Mouse (Mus musculus) layer of hippocampus, adult 9-11 months (tissue): ENCODE results near the gene Bst2.
"Not testable (repeated sequence)": the region's sequence is repeated elsewhere in the genome, so short reads cannot be mapped to it uniquely, and the experiment has no call there.

Experiments
- DNase-seq: peaks from one replicate; pipeline ENCODE4 v3.0.0; 2022

Bst2 gene

DNA sequence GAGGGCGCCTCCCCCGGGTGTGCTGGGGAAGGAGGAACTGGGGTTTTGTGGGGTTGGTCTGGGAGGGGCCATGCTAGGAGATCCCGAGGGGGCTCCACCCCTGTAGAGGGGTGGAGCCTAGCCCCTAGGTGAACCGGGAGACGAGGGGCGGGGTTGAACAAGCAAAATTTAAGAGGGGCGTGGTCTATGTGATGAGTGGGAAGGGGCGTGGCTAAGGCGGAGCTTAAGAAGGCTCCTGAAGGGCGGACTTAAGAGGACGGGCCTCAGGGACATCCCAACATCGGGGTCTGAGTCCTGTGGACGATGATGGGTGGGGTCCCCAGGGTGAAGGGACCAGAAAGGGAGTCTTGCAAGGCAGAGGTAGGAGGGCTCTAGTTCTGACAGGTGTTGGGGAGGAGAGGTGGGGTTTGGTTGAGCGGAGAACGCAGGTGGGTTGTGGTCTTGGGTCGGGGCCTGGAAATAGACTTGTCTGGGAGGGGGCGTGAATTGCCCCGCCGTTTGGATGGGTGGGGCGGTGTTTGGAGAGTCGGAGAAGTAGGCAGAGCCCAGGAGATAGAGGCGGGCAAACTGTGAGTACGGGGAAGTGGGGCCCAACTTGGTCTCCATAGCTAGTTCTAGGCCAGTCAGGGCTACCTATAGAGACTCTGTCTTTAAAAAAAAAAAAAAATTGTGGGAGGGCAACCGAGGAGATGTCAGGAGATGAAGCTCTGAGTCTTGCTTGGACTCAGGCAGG, 21.9 kb upstream of the Bst2 start:
- peak; percentile 79 for DNase-seq

DNA sequence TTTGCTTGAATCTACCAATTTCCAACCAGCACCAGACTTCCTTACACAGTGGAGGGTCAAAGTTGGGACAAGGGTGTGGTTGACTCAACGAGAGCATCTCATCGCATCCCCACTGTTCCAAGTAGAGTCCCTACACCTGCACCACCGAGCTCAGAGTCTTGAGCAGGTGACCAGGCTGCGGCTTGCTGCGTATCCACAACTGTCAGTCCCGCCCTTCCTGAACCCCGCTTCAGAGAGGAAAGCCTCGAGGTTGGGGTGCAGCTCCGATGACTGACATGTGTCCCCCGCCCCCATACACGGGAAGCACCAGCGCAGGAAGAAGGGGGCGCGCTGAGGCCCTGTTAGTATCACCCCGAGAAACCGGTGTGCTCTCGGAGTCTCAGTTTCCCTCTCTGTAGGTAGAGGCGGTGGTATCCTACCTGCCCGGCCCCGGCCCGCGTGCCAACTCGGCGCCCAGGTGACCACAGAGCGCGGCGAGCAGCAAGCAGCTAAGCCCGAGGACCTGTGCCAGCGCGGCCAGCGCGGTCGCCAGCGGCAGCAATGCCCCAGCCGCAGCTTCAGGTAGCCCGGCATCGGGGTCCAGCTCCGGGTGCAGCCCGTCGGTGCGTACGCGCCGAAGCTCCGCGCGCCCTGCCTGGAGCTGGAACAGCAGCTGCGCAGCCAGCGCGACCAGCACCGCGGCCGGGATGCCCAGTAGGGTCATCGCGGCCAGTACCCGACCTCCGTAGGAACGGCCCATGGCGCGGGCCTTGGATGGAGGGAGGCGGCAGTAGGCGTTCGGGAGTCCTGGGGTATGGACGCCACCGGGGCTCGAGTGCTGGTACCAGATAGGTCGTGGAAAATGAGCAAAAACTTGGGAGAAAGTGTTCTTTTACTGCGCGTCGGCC, 21.1 kb upstream of the Bst2 start, which contains the start of gene Tmem221:
Gene Tmem221 (minus strand): TSS at position 801 of the 887 bp plus-strand sequence.
- DNase-seq: no peak

DNA sequence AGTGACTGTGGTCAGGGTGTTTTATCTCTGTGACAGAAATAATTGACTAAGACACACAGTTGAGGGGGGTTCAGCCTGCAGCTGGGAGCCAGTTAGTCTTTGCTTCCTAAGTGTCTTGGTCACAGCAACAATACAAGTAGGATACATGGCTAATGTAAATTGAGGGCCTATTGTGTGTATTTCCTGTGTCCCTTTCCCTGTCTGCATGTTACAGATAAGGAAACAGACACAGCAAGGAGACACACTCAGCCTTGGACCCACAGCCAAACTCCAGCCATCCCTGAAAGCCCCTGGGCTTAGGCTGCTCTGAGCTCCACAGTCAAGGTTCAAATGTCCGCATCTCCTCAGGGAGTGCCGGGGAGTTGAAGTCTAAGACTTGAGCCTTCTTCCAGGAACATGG, 17.4 kb upstream of the Bst2 start:
- DNase-seq: no peak

DNA sequence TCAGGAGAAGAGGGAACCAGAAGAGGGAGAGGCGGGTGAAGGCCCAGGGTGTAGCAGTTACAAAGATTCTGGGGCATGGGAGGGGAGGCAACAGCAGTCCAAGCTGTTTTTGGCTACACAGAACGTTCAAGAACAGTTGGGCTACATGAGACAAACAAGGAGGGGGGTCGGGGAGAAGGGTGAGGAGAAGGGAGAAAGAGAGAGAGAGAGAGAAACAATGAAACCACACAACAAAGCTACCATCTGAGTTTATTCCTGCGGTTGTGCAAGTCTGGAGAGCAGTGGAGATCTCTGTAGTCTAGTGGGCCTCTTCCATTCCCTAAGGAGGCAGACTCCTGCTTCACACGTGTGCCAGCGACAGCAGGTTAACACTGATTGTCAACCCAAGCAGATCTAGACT, 16.7 kb upstream of the Bst2 start:
- DNase-seq: no peak

DNA sequence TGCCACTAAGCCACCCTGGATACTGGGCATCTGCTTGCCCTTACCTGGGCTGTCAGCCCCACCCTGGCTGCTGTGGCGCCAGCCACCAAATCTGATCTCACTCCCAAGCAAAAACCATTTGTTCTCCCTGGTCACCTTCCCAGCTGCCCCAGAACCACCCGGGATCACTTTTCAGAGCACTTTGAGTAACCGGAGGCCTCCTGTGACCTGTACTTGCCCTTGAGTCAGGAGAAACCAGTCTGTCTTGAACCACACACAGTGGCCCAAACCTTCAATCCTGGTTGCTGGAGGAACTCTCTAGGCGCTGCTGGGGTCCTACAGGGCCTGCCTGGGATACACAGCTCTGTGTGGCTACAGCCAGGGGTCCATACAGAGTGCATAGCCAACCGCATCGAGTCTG, 15.5 kb upstream of the Bst2 start:
- no peak for DNase-seq

DNA sequence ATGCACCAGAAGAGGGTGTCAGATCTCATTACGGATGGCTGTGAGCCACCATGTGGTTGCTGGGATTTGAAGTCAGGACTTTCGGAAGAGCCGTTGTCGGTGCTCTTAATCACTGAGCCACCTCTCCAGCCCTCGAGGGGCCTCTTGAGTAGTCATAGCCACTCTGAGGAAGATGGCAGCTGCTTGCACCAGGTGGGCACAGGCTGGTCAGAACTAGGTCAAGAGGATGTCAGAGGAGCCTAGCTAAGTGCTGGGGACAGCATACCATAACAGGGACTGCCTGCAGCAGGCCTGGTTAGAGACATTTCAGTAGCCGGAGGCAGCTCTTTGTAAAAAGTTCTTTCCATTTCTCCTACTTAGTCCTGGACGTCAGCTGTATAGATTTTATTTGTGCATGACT, 13.5 kb upstream of the Bst2 start:
- no peak for DNase-seq

DNA sequence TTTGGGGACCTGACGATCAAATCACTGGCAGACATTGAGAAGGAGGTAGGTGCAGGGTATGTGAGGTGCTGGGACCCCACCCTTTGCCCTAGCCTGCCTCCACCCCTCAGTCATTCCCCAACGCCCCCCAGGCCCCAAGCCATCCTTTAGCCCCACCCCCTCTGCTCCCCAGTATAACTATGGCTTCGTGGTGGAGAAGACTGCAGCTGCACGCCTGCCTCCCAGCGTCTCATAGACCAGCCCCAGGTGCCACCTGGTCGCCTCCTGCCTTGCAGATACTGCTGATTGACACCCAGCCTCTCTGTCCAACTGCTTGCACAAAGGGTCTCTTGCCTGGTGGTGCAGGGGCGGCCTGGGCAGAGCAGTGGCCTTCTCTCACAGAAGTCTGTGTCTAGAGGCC, 10.3 kb upstream of the Bst2 start:
- DNase-seq: no peak

DNA sequence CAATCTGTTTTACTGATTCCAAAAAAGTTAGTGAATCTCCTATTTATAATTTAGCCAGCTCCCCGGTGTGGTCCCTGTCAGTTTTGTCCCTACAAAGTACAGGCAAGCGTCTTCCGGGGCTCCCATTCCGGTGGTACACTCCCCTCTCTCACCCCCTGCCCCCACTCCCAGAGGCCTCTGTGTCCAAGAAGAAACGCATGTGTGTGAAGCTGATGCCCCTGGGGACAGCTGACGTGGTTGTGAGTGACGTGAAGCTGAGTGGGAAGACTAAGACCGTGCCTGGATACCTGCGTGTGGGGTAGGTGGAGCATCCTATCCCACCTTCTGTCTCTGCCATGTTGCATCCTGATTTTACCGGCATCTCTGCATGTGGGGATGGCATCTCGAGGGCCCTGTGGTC, 7.8 kb upstream of the Bst2 start:
- DNase-seq: no peak

DNA sequence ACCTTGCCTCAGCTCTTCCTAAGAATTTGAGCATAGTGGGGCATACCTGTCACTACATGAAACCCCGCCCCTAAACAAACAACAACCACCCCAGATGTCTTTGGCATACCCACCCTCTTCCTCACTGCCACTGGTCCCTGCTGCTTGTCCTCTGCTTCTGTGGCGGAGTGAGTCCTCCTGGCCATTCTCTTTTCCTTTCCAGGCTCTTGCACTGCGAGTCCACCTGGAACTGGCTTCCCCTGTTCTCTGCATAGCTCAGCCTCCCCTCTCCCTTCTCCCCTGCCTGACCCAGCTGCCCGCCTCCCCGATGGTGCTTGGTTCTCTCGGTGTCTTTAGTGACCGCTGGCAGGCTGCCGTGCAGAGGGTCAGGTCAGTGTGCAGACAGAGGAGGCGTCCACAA, 6.5 kb upstream of the Bst2 start:
- no peak for DNase-seq

DNA sequence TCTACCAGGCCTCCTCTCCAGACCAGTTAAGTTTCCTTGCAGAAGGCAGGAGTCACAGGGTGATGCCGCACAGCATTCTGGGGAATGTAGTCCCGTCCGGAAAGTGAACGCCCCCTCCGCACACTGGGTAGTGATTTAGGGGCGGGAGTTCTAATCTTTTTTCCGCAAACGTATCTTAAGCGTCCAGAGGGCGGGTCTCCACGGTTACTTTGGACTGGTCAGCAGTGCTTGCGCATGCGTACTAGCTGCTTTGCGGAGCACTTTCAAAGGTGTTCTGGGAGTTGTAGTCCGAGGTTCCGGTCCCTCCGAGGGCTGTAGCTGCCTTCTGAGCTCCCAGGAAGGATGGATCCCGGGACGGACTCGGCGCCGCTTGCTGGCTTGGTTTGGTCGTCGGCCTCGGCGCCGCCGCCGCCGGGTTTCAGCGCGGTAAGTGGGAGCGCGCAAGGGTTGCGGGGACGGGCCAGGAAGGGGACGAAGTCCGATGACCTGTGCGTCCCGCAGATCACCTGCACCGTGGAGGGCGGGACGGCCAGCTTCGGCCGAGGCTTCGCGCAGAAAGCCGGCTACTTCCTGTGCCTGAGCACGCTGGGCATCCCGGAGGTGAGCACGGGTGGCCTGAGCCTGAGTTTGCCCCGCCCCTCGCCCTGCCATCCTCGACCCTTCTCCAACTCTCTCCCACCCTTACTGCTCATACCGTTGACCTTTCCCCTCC, 5.5 kb upstream of the Bst2 start, which contains the start of gene Mvb12a:
Gene Mvb12a (plus strand): TSS at position 291 of the 712 bp plus-strand sequence.
- peak; percentile 99 for DNase-seq

DNA sequence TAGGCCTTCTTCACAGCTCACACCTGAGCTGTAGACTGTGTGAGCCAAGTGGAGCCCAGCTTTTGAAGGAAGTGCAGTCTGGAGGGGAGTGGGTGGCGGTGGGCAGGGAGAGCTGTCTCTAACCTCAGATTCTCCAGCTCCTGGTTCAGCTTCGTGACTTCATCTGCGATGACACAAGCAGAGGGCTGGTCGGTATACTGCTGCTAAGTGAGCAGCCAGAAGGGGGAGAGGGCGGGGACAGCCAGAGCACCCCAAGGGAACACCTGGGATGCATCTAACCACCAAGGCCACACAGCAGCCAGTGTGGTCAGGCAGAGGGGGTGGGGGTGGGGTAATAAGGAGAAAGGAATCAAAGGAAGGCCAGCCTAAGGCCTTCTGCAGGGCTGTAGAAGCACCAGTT, 1.6 kb downstream of the Bst2 start:
- DNase-seq: no peak

DNA sequence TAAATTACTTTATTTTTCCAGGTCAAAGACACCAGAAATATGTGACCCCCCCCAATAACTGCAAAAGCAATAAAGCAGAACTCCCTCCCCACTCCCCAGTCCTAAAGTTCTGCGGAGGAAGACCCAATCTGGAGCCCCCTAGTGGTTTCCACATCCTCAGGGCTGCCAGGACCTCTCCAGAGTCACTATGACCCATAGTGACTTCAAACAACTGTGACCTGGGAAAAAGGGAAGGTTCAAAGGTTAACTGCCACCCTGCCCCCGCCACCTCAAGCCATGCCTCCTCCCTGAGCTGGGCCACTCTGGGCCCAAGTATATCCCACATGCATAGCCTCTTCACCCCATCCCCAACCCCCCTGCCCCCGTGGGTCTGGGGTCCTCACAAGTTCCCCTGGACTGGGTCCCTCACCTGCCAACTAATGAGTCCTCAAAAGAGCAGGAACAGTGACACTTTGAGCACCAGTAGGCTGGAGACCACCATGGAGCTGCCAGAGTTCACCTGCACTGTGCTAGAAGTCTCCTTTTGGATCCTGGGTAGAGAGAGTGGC, 2.9 kb downstream of the Bst2 start:
- DNase-seq: no peak

DNA sequence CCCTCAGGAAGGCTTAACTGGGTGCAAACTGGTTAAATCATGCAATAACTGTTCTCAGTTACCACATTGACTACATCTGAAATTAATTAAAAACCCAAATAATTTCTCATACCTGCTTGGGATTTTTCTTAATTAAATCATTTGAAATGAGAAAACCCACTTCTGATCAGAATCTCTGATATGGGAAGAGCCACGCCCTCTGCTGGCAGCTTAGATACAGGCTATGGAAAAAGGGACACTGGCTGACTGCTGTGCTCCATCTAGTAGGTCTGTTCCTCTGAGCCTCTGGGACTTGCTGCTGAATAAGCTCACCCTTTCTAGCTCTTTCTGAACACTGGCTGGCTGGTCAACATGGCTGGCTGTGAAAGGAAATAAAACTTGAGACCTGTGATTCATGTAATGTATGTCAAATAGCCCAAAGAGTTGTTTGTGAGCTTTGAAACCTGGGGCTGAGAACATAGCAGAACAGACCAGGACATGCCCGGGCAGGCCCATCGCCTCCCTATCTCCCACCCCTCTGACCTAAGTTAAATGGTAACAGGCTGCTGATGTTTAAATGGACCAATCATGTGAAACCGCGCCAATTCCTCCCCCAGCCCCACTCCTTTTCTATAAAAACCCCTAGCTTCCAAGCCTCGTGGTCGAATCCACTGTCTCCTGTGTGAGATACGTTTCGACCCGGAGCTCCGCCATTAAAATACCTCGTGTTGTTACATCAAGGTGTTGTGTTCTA, 6.4 kb downstream of the Bst2 start:
- DNase-seq: peak; percentile 58

DNA sequence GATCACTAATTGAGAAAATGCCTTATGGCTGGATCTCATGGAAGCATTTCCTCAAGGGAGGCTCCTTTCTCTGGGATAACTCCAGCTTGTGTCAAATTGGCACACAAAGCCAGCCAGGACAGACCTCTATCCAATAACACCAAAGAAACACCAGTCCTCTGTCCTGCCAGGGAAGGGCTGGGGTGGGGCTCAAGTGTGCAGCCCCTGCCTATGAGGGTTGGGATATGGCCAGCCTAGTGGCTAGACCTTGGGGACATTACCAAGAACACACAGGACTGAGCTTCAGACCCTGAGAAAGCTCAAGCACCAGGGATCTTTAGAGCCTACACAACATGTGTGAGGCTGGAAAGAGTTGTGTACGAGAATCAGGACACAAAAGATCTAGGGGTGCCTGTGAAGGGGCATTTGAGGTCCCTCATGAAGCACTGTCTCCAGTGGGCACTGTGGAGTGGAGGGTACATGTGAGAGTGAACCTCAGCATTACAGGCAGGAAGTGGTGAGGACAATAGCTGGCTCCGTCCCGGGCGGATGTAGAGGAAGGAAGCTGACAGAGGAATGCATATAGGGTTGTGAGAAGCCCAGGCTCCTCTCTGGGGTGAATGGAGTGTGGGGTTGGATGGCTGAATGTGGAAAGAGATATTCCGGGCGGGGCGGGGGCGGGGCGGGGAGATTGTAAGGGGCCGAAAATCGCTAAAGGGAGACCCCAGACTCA, 8.7 kb downstream of the Bst2 start:
- DNase-seq: no peak

DNA sequence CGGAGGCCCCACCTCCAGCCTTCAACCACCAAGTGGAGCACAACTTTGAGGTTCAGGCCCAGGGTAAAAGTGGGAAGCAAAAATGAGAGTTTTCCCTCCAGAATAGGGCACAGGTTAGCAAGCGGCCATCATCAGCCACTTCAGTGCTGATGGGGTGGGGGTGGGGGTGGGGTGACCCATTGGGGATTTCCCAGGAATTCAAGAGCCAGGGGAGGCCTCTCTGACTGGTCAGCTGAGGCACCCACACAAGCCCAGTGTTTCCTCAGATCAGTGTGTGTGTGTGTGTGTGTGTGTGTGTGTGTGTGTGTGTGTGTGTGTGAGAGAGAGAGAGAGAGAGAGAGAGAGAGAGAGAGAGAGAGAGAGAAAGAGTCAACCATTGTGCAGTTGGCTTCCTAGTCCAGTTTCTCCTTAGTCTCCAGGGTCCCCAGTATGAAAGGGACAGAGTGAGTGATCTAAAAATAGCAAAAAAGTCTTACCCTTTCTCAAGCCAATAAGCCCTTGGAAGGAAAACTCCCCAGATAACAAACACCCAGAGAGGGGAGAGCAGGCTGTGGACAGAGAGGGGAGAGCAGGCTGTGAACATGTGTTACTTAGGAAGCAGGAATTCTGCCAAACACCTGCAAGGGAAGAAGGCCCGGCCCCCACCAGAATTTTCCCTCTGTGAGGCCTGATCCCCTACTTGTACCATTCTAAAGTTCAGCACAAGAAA, 9.9 kb downstream of the Bst2 start:
- no peak for DNase-seq

DNA sequence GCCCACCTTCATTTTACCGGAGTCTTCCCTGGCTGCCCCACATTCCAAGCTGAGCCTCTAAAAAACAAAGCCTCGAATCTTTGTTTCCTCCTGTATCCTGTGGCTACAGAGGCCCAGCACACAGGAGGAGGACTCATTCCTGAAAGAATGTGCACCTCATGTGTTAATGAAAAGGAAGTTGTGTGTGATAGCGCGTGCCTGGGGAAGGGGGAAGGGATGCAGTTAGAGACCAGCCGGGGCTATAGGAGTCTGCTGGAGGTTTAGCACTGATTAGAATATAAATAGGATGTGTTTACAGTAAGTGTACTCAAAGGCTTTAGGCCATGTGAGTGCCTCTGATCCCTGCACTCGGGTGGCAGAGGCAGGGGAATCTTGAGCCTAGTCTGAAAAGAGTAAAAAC, 11.0 kb downstream of the Bst2 start:
- no peak for DNase-seq

DNA sequence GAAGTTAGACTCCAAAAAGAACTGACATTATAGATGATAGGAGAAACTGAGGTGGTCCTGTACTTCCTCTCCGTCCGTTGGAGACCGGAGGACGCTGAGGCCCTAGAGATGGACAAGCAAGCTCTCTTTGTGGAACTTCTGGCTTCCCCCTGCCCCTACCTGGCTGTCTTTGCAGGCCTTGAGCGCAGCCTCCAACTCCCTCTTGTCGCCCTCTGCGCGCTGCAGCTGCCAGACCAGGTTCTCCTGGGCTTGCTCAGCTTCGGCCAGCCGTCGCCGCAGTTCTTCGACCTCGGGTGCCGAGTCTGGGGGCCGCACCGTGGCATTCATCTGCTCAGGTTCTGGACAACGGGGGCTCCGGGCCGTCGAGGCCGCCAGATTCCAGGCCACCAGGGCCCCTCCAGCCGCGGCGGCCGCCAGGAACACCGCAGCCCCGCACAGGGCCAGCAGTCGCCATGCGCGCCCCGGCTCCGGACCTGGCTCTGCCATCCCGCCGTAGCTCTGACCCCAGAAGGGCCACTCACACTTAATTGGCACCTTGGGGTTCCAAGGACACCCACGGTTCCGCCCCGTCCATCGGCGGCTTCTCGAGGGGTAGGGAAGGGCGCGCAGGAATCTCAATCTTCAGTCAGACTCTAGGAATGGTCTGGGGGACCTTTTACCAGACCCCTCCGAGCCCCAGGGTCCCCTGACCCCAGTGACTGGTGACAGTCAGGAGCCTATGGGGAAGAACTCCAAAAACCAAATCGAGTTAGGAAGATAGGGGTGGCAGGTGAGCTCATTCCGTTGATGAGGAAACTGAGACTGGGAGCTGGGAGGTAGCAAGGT, 11.8 kb downstream of the Bst2 start, which contains the start of gene Ccdc194:
Gene Ccdc194 (minus strand): TSS at position 486 of the 825 bp plus-strand sequence.
- no peak for DNase-seq

DNA sequence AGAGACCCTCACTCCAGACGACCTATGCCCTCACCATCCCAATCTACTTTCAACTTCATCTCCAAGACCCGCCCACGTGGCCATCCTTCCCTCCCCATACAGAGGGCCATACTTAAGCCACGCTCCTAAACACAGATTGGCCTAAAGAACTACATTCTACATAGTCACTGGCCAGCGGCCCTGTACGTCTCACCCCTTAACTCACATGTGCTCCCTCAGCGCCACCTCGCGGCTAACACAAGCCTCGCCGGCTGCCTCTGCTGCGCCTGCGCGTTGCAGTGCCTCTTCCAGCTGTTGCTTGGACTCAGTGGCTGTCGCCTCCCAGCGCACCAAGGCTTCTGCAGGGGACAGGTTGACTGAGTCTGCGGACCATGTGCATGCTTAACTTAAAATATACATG, 15.6 kb downstream of the Bst2 start:
- peak; percentile 92 for DNase-seq

DNA sequence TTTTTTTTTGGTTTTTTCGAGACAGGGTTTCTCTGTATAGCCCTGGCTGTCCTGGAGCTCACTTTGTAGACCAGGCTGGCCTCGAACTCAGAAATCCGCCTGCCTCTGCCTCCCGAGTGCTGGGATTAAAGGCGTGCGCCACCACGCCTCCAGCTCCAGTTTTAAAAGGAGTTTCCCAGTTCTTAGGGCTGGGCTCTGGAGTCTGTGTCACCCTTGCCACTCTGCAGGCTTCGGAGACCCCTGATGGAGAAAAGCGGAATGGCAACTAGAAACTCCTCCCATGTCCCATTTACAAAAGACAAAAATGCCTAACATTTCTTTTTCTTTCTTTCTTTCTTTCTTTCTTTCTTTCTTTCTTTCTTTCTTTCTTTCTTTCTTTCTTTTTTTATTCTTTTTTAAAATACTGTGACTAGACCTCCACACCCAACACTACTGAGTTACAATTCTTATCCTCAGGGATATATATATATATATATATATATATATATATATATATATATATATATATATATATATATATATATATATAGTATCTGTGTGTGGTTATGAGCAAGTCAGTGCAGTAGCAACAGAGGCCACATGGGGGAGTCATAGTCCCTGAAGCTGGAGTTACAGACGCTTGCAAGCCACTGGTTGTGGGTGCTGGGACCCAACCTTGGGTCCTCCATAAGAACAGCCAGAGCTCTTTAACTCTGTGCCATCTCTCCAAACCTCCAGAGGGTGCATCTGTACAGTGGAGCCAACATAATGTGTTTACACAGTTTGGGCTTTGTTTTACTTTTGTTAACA, 18.0 kb downstream of the Bst2 start:
- not testable (repeated sequence) for DNase-seq
